Mouse (Mus musculus) brain, embryonic 14.5 days (tissue): Measurements from ENCODE around the gene Igdcc4. TPM values are rescaled to one million over a fixed set of nuclear protein-coding genes. Genes with fewer than 3 reads are reported as not detected.

Source experiments
- DNase-seq: peaks from one replicate; pipeline ENCODE4 v3.0.0-alpha.2; 2011; ENCODE audit warnings: low read depth
- CTCF ChIP-seq: fragments of 200-500 bp; IDR thresholded peaks from 2 replicates; pipeline ENCODE4 v1.5.1; 2012; ENCODE audit warnings: inconsistent platforms, mild to moderate bottlenecking, moderate library complexity, borderline replicate concordance; ENCODE audit not compliant: insufficient read depth, insufficient read length; ENCODE audit errors: extremely low read depth
- POLR2A ChIP-seq: fragments of 200-500 bp; IDR thresholded peaks from 2 replicates; pipeline ENCODE4 v1.6.1; 2012; ENCODE audit warnings: mild to moderate bottlenecking, inconsistent platforms, borderline replicate concordance; ENCODE audit not compliant: poor library complexity, insufficient read depth, insufficient read length, severe bottlenecking; ENCODE audit errors: extremely low read depth
- polyA plus RNA-seq: library from polyadenylated mRNA; depleted of rRNA; stranded (reverse); fragments of >200 nt; gene quantifications from 2 replicates; pipeline ENCODE4 v1.2.3, GENCODE M21; 2012; rRNA removed

Igdcc4 gene
- polyA plus RNA-seq, 1 experiment = 33.3 TPM

- peak; percentile 95 for DNase-seq
- TF ChIP-seq CTCF (no peak), POLR2A (no peak)
Measured at GRCm38 (mm10) chr9:65178336-65179213, 77.3 kb downstream of the Igdcc4 start.

DNA sequence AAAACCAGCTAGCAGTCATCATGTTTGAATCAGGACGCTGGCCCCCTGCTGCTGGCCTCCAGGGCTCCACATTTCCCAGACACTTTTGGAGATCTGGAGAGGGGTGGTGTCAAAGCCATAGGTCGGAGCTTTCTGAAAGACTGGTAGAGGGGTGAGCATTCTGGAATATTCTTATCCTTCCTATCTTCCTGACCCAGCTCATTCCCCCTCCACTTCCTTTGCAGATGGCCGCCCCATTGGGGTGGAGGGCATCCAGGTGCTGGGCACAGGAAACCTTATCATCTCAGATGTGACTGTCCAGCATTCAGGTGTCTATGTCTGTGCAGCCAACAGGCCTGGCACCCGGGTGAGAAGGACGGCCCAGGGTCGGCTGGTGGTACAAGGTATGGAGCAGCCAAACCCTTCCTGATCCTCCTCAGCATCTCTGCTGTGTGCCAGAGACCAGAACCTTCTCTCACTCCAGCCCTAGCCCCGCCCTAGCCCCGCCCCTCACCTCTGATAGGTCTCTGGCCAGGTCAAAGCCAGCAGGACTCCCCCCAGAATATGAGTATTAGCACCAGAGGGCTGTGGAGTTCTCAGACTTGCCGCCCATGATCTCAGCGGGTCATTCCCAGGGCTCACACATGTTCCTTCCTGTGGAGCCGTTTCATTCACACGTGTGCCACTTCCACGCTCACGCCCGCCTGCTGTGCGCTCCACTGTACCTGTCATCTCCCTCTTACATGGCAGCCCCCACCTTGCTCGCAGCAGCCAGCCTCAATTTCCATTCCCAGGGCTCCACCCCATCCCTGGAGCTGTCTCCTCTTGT lies 78.7 kb downstream of the Igdcc4 start:
- no peak for TF ChIP-seq CTCF
- TF ChIP-seq POLR2A = no peak
- DNase-seq = no peak

Other genes with a start within 250 kb of the Igdcc4 start
- gene Slc24a1, start 149.9 kb upstream of the Igdcc4 start, polyA plus RNA-seq = 0.05 and 0.11 TPM in 2 replicates
- 33.5 and 35.6 TPM in 2 replicates for gene Ints14, start 140.6 kb upstream of the Igdcc4 start, polyA plus RNA-seq
- 113 and 117 TPM in 2 replicates for gene Hacd3, start 79.8 kb upstream of the Igdcc4 start, polyA plus RNA-seq
- 51.3 and 58.3 TPM in 2 replicates for gene Dpp8, start 69.1 kb upstream of the Igdcc4 start, polyA plus RNA-seq
- 15.0 and 19.6 TPM in 2 replicates for gene Igdcc3, start 39.7 kb downstream of the Igdcc4 start, polyA plus RNA-seq
- 5.8 and 6.2 TPM in 2 replicates for gene Parp16, start 93.9 kb downstream of the Igdcc4 start, polyA plus RNA-seq
- 0.18 and 0.31 TPM in 2 replicates for gene Cilp, start 163.7 kb downstream of the Igdcc4 start, polyA plus RNA-seq
- 18.0 and 20.1 TPM in 2 replicates for gene Clpx, start 192.8 kb downstream of the Igdcc4 start, polyA plus RNA-seq
- gene Pdcd7, start 244.6 kb downstream of the Igdcc4 start, polyA plus RNA-seq = 15.3 and 17.2 TPM in 2 replicates